Mouse (Mus musculus): ENCODE results near the gene Pdk2. TPM values are rescaled to one million over a fixed set of nuclear protein-coding genes. Genes with fewer than 3 reads are reported as not detected.
"Not testable (repeated sequence)": the region's sequence is repeated elsewhere in the genome, so short reads cannot be mapped to it uniquely, and the experiment has no call there.

Gene Pdk2
- total RNA-seq, 2 experiments from 2014 or later, result 421 to 452 TPM

- DNase-seq, result no peak
These were observed 14.3 kb downstream of the Pdk2 start for GRCm38 (mm10) chr11:95026849-95027248.

- DNase-seq, result no peak
These were observed 15.0 kb downstream of the Pdk2 start for GRCm38 (mm10) chr11:95026090-95026542.

- DNase-seq, result no peak
These were observed 15.7 kb downstream of the Pdk2 start for GRCm38 (mm10) chr11:95025227-95026012.

GRCm38 (mm10) chr11:95024439-95025184 lies 16.5 kb downstream of the Pdk2 start:
- no peak for DNase-seq

GRCm38 (mm10) chr11:95023481-95023880 lies 17.7 kb downstream of the Pdk2 start:
- no peak for DNase-seq

- no peak for DNase-seq
These were observed 18.7 kb downstream of the Pdk2 start for GRCm38 (mm10) chr11:95022237-95022992.

- peak in 1 of 2 experiments; percentile 32 for DNase-seq
These were observed 25.7 kb downstream of the Pdk2 start for GRCm38 (mm10) chr11:95015484-95015883.

- DNase-seq, result no peak
These were observed 28.7 kb downstream of the Pdk2 start for GRCm38 (mm10) chr11:95012487-95012886.

- DNase-seq, result no peak
These were observed 29.1 kb downstream of the Pdk2 start for GRCm38 (mm10) chr11:95012075-95012474.

- no peak for DNase-seq
These were observed 29.7 kb downstream of the Pdk2 start for GRCm38 (mm10) chr11:95011416-95011815.

- not testable (repeated sequence) for DNase-seq
These were observed 30.2 kb downstream of the Pdk2 start for GRCm38 (mm10) chr11:95010841-95011403.

- peak in 1 of 2 experiments; percentile 25 for DNase-seq
These were observed 30.9 kb downstream of the Pdk2 start for GRCm38 (mm10) chr11:95010141-95010739.

- peak; percentile 60 to 70 for DNase-seq
These were observed 31.5 kb downstream of the Pdk2 start, which contains the start of gene Samd14 for GRCm38 (mm10) chr11:95009629-95010014. TSS of gene Samd14 (plus strand) at chr11:95009879.

GRCm38 (mm10) chr11:95008661-95009628 lies 32.2 kb downstream of the Pdk2 start:
- no peak for DNase-seq

- no peak for DNase-seq
These were observed 33.7 kb downstream of the Pdk2 start for GRCm38 (mm10) chr11:95007418-95007817.

GRCm38 (mm10) chr11:95006525-95007219 lies 34.5 kb downstream of the Pdk2 start:
- peak; percentile 84 to 85 for DNase-seq

- DNase-seq, result no peak
These were observed 35.1 kb downstream of the Pdk2 start for GRCm38 (mm10) chr11:95006038-95006437.

- no peak for DNase-seq
These were observed 36.3 kb downstream of the Pdk2 start for GRCm38 (mm10) chr11:95004937-95005198.

- DNase-seq, result no peak
These were observed 36.8 kb downstream of the Pdk2 start for GRCm38 (mm10) chr11:95004136-95004936.

Data from heart, adult 18-20 months (tissue).